9 mouse cellular contexts compared by ENCODE assay signal in genomic region chrX:38438147-38438791, GRCm38 (mm10). TPM values are rescaled to one million over a fixed set of nuclear protein-coding genes. Genes with fewer than 3 reads are reported as not detected.
DNase-seq lines count a peak whose midpoint lies in the region; ATAC-seq and TF ChIP-seq lines count a peak whose summit lies in the region.
"Had no signal": no experiment of that assay in that cellular context is flagged by ENCODE, and none has a peak within 500 bp of the region (broad histone marks: within the 10 kb centered on the region; RNA-seq: fewer than 3 reads in every experiment).

No protein-coding gene starts in this region.

- H3K9me3 ChIP-seq in kidney, embryonic 16.5 days (ENCODE audit: low read length) = no peaks in the 10 kb centered on the region
- no peaks in the 10 kb centered on the region for H3K9me3 ChIP-seq in liver, embryonic 11.5 days (ENCODE audit: control insufficient read depth, low read length)
- H3K9me3 ChIP-seq: embryonic facial prominence, embryonic 13.5 days had no signal

- ATAC-seq in kidney, embryonic 16.5 days (ENCODE audit: low FRiP score, low TSS enrichment) = peak; percentile 42; the same call in 1 of the 2 replicates
- ATAC-seq in liver, embryonic 11.5 days (replicated peaks; ENCODE audit: low FRiP score) = no peak

- no peaks in the 10 kb centered on the region for H3K4me1 ChIP-seq in kidney, embryonic 16.5 days (ENCODE audit: insufficient read depth, low read length)
- no peaks in the 10 kb centered on the region for H3K4me1 ChIP-seq in liver, embryonic 11.5 days (replicated peaks; ENCODE audit: control insufficient read depth, insufficient read depth, low read length)
- H3K4me1 ChIP-seq: embryonic facial prominence, embryonic 13.5 days had no signal

- DNase-seq in 3134 (ENCODE audit: extremely low read depth, insufficient read length, low spot score) (peak; percentile 20), ZHBTc4 (ENCODE audit: low read depth, low spot score) (peak; percentile 83)
- DNase-seq in cerebellum, postnatal 36 days = peak; percentile 86 to 88
- peak; percentile 82 for DNase-seq in gastrocnemius, adult 2 months
- peak; percentile 43 for DNase-seq in liver, embryonic 11.5 days (ENCODE audit: low spot score)
- DNase-seq in neural tube, embryonic 10.5 days (ENCODE audit: extremely low spot score, low spot score) = peak; percentile 54
- peak; percentile 76 for DNase-seq in splenic B cell, adult 2 months (ENCODE audit: low read depth, low spot score)

- H3K4me3 ChIP-seq in gastrocnemius, adult 2 months = no peak overlapping the region
- H3K4me3 ChIP-seq in kidney, embryonic 16.5 days (ENCODE audit: low read length) = no peak overlapping the region
- no peak overlapping the region for H3K4me3 ChIP-seq in liver, embryonic 11.5 days (ENCODE audit: low read depth, low read length)
- H3K4me3 ChIP-seq: embryonic facial prominence, embryonic 13.5 days had no signal

- 0 out of 2 replicates have a peak, but pooled peaks cover 3% of the 10 kb centered on the region for H3K36me3 ChIP-seq in kidney, embryonic 16.5 days (ENCODE audit: insufficient read depth, low read length)
- H3K36me3 ChIP-seq in liver, embryonic 11.5 days (ENCODE audit: control insufficient read depth, insufficient read depth, low read length) = no peaks in the 10 kb centered on the region
- no peaks in the 10 kb centered on the region; the same call in 1 of the 2 replicates for H3K36me3 ChIP-seq in splenic B cell, adult 2 months (ENCODE audit: control insufficient read depth, insufficient read depth, low read length, poor library complexity, severe bottlenecking)

- intact Hi-C loops in gastrocnemius, adult 2 months (cut with DNase I) = loop anchor here (5.0 kb wide), 1 partner anchor 101 kb away; no protein-coding TSS in a partner anchor

- peak overlapping the region; percentile 24 for H3K27ac ChIP-seq in gastrocnemius, adult 2 months
- no peak overlapping the region for H3K27ac ChIP-seq in kidney, embryonic 16.5 days (ENCODE audit: low read length)
- no peak overlapping the region for H3K27ac ChIP-seq in liver, embryonic 11.5 days (ENCODE audit: low read depth, low read length)
- H3K27ac ChIP-seq: embryonic facial prominence, embryonic 13.5 days had no signal

- H3K4me2 ChIP-seq in kidney, embryonic 16.5 days (replicated peaks; ENCODE audit: low read depth, low read length) = no peak overlapping the region
- no peak overlapping the region for H3K4me2 ChIP-seq in liver, embryonic 11.5 days
- H3K4me2 ChIP-seq: embryonic facial prominence, embryonic 13.5 days had no signal

- 58% methylated on average over 7 of the region's 7 CpGs for WGBS in kidney, embryonic 16.5 days
- WGBS in liver, embryonic 11.5 days = 55% methylated on average over 7 of the region's 7 CpGs

- no peak overlapping the region for H3K9ac ChIP-seq in kidney, embryonic 16.5 days (replicated peaks; ENCODE audit: low read length)
- no peak overlapping the region for H3K9ac ChIP-seq in liver, embryonic 11.5 days (ENCODE audit: low read depth, low read length)
- H3K9ac ChIP-seq: embryonic facial prominence, embryonic 13.5 days had no signal

- peak; percentile 89 for TF ChIP-seq CTCF in gastrocnemius, adult 2 months (IDR thresholded peaks at IDR 0.05)

- no peaks in the 10 kb centered on the region; the same call in 1 of the 2 replicates for H3K27me3 ChIP-seq in kidney, embryonic 16.5 days (ENCODE audit: insufficient read depth, low read length)
- no peaks in the 10 kb centered on the region for H3K27me3 ChIP-seq in liver, embryonic 11.5 days (replicated peaks; ENCODE audit: control insufficient read depth, insufficient read depth, low read length)
- H3K27me3 ChIP-seq in splenic B cell, adult 2 months (ENCODE audit: control insufficient read depth, insufficient read depth, low read length, poor library complexity, severe bottlenecking) = no peaks in the 10 kb centered on the region
- H3K27me3 ChIP-seq: embryonic facial prominence, embryonic 13.5 days had no signal

RNA-seq across cellular contexts. Expression of gene Lamp2, which starts 18.0 kb away (rescaled TPM):
- 10 to 100 TPM; 63.3 to 74.6 TPM for total RNA-seq in gastrocnemius, adult 2 months (2021)
- polyA plus RNA-seq in kidney, embryonic 16.5 days (2015; fragmentation: Nextera tagmentation; extraction: Ambion mirVana) = 187 and 188 TPM in 2 replicates
- polyA plus RNA-seq in liver, embryonic 11.5 days (2014; fragmentation: Nextera tagmentation; extraction: Ambion mirVana) = 76.0 and 81.4 TPM in 2 replicates

Comparison
In these comparisons a context has a peak if more than half of its experiments do, and no peak if none do; other contexts are left out.
1. DNase-seq: peak in every context shown above with its lines; median percentile 87 in cerebellum, postnatal 36 days; 83 in ZHBTc4; 82 in gastrocnemius, adult 2 months; 76 in splenic B cell, adult 2 months; 54 in neural tube, embryonic 10.5 days; 43 in liver, embryonic 11.5 days; 20 in 3134.